Mouse (Mus musculus) c-Kit-positive CD71-negative TER-119-negative erythroid progenitor cells, embryonic 14.5 days (primary cell): ENCODE measurements around the gene Mief1.
A peak's percentile ranks its signal among the peaks of the same experiment; 100 is the strongest.

ENCODE experiments used
- DNase-seq: peaks from one replicate; pipeline ENCODE4 v3.0.0-alpha.2; 2013; ENCODE audit warnings: low read depth

Gene Mief1

DNA sequence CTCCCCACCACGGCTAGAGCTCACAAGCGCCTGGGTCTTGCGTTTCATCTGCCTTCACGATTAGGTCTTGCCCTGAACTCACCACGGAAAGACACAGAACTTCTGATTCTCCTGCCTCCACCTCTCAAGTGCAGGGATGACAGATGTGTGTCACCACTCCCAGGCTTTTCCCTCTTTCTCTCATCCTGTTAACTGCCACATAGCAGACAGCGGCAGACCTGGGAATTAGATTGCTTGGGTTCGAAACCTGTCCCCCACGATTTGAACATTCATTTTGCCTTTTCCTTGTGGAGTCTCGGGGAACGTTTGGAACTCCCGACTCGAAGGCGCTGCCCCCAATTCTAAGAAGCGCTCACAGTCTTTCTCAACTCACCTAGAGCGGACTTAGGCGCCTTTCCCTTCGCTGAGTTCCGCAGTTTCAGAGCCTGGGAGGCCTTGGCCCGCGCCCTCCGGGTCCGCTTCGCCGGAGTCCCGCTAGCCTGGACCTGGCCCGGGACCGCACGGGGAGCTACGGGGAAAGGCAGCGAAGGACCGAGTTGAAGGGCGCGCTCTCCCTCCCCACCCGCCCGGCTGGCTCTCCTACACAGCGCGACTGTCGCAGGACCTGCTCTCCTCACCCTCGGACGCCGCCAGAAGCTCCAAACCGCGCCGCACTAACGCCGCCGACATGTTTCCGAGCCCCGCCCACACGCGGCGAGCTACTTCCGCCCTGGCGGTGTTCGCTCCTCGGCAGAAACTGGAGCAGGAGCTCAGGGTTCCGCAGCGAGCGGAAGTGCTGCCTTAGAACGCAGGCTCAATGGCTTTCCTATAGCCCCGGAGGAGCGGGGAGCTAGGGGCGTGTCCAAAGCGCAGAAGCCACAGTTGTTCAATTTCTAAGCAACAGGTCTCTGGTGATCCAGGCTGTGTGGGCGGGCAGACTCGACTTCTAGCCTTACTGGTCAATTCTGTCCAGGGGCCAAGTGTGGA lies 30.1 kb downstream of the Mief1 start, which contains the start of gene Rps19bp1:
TSS of gene Rps19bp1 (minus strand) at position 706 of the 966 bp plus-strand sequence.
- DNase-seq = peak; percentile 94

DNA sequence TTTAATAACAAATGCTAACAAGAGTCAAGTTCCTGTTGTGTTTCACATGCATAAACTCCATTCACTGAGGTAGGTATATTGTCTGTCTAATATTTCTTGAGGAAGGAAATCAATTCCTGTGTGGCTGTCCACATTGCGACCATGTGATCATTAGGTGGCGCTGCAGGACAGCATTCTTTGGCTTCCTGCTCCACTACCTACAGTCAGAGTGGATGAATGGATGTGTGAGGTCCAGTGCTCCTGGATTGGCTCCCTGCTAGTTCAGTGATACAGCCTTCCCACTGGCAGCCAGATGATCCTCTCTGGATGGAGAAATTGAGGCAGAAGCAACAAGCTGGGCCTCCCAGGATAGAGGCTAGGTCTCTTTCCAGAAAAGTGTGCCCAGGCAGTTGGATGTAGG lies 32.5 kb downstream of the Mief1 start:
- peak; percentile 84 for DNase-seq

DNA sequence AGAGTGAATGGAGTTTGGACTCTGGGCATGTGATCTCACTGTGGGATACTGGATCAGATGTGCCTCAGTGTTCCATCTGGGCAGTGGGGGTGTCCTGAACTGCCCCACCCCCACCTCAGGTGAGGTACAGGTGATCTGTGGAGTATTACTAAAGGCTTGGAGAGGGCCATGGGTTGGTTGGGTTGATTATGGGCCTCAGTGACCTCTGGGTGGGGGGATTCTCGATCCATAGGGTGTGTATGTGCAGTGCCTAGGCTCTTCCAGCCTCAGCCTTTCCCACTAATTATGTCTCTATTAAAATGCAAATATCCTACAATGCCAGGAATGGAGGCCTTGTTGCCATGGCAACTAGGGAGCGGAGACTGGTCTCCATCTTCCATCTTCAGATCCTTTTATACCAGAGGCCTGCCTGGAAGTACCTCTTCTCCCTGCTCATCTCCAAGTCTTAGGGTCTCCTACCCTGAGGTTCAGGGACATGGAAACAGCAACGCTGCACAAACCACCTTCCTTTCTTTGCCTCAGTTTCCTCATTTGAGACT lies 38.1 kb downstream of the Mief1 start:
- DNase-seq = no peak

DNA sequence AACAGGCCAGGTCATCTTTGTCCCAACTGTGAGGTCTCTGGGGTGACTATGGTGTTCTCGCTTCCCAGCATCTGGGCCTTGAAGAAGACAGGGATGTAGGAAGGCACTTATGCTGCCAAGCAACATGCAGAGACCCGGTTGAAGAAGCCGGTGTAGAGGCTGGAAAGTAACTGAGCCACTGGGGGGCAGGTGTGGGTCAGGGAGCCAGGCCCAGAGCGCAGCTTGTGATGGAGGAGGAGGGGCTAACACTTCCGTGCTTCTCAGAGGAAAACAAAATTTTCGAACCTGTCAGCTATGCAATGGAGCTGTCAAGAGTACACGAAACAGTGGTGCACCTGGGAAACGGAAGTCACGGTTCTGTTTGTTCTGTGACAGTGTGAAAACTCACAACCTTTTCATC lies 43.3 kb downstream of the Mief1 start:
- DNase-seq = no peak

DNA sequence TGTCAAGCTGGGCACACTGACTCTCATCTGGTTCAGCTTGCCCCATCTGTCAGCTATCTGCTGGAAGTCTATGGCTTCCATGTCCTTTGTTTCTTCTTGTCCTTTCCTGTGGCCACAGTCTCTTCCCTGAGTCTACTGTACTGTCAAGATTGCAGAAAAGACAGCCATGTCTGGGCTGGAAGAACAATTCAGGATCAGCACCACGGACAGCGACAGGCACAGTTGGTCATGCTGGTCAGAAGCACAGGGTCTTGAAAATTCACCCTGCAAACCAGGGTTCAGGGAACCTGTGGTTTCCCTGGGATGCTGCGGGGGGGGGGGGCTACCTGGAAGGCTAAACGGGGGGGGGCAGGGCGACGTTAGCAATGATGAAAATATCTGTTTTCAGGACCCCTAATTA lies 43.8 kb downstream of the Mief1 start:
- peak; percentile 70 for DNase-seq

DNA sequence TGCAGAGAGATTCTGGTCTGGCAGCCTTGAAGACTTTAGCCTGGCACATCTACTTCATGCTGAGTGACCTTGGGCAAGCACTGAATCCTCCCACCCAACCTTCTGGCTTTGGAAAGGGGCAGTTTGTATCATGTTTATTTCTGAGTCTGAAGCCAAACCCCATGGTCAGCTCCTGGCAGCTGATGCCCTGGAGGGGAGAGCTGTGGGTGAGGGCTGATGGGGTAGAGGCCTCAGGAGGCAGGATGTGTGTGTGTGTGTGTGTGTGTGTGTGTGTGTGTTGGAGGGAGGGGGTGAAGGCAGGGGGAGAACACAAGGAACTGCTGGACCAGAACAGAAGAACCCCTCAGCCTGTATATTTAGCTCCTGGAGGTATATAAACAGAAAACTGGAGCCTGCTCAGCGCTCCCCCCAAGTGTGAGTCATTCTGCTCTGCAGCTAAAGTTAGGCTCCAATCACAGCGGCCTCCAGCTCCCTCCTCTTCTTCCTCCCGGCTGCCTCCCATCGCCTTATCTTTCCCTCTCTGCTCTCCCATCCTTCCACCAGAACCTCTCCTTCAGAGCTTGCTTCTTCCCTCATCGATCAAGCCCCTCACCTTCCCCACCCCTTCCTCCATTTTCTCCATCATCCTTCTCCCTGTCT lies 44.4 kb downstream of the Mief1 start:
- no peak for DNase-seq

DNA sequence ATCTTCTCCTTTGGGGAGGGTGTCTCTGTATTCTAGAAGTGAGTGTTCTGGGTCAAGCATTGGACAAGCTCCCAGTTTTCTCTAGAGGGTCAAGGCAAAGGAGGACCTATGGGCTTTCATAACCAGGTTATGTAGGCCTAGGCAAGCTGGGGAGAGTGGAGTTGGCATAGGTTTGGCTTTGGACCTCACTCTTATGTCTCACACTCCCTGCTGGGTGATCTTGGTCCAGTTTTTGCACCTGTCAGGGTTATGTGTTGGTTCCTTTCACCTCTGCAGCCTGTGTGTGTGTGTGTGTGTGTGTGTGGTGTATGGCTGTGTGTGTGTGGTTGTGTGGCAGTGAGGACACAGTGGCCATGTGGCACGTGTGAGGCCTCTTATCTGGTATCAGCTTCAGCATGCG lies 45.2 kb downstream of the Mief1 start:
- no peak for DNase-seq

DNA sequence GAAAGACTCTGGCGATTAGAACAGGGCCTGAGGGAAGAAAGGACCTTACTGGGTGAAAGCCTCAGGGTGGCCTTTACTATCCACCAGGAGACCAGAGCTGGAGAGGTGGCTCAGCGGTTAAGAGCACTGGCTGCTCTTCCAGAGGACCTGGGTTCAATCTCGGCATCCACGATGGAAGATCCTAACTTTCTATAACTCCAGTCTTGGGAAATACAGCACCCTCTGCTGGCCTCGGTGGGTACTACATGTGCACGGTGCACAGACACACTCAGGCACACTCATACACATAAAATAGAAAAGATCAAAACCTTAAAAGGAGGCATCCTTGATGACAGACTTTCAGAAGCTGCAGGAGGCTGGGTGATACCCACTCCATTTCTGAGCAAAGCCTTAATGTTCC lies 46.8 kb downstream of the Mief1 start:
- DNase-seq = no peak

DNA sequence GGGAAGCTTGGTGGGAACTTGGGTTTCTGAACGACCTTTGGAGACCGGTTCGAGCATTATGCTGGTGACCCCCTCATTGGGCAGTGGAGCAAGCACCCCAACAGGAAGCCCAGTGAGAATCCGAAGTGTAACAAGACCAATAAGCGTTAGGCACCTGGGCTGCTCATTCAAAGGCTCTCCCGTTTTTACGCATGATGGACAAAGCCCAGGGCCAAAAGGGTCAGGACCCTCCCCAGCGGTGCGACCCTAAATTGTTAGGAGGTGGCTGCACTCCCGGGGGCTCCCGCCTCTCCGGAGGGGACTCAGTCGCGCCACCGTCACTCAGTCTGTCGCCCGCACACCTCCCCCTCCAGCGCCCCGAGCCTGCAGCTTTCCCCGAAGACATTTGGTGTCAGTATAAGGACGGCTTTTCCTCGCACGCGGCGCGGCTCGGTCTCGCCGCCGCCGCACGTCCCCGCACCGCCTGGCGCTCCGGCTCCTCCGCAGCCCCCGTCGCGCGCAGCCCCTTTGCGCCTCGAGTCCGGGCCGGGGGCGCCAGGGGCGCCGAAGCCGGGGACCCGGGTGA lies 53.1 kb downstream of the Mief1 start, which contains the start of gene Cacna1i:
TSS of gene Cacna1i (plus strand) at position 388 of the 565 bp plus-strand sequence.
- no peak for DNase-seq

DNA sequence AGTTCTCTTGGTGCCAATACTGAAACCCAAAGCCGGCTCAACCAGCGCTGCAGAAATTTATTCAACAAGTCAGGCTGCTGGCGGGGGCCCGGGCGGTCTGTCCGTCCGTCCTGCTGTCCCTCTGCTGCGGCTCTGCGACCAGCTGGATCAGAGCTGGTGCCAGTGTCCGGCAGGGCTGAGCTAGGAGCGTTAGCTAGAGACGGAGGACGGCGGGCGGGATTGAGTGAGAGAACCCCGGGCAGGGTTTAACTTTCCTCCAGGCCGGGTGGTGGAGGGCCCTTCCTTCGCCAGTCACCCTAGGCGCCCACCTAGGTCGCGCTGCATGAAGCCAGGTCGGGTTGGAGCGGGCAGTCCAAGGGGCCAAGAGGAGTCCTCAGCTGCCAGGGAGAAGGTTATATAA lies 54.2 kb downstream of the Mief1 start:
- DNase-seq = no peak

DNA sequence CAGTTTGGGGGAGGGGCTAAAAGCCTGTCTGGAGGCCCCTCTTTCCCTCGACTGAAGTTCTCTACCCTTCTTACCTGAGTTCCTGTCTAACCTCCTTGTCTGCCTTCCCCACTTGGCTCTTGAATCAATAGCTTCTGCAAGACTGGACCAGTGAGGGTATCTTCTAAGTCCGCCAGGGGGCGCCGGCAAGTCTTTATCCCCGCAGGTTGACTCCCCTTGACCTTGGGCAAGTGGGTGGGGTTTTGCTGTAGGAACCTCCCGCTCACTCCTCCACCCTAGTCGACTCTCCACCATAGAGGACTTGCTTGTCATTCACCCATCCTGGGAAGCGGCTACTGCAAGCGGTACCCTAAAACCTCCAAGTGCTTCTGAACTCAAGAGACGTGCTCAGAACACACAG lies 55.6 kb downstream of the Mief1 start:
- peak; percentile 79 for DNase-seq

DNA sequence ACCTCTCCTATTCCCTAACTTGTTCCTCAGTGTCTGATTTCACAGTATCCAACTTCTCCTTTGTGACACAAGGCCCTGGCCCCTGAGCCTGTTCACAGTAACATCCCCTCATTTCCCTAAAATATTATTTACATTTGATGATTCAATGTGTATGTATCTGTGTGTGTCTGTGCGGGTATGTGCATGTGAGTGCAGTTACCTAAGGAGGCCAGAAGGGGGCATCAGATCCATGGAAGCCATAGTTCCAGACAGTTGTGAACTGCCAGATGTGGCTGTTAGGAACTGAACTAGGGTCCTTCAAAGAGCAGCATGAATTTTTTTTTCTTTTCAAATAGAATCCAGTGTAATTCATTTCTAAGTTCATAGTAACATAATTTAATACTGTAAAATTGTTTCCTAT lies 63.3 kb downstream of the Mief1 start:
- no peak for DNase-seq
